Comparison of ENCODE assay signal across 8 mouse cellular contexts in genomic region chr6:148046881-148047649, GRCm38 (mm10). TPM values are rescaled to one million over a fixed set of nuclear protein-coding genes. Genes with fewer than 3 reads are reported as not detected.
A peak's percentile ranks its signal among the peaks of the same experiment; 100 is the strongest.
DNase-seq lines count a peak whose midpoint lies in the region; ATAC-seq and TF ChIP-seq lines count a peak whose summit lies in the region.

Gene Far2, plus strand, starts transcription at chr6:148047259.

- H3K4me2 ChIP-seq in embryonic facial prominence, embryonic 14.5 days (ENCODE audit: low read depth, low read length), result peak within 1 kb of the TSS; percentile 69
- peak within 1 kb of the TSS; percentile 76 for H3K4me2 ChIP-seq in hindbrain, embryonic 15.5 days
- peak within 1 kb of the TSS; percentile 83 for H3K4me2 ChIP-seq in limb, embryonic 12.5 days

- peak within 1 kb of the TSS; percentile 59 for H3K9ac ChIP-seq in embryonic facial prominence, embryonic 14.5 days (ENCODE audit: low read depth, low read length)
- peak within 1 kb of the TSS; percentile 61 for H3K9ac ChIP-seq in hindbrain, embryonic 15.5 days
- peak within 1 kb of the TSS; percentile 63 for H3K9ac ChIP-seq in limb, embryonic 12.5 days (replicated peaks)

- intact Hi-C loops in gastrocnemius, adult 2 months (cut with DNase I), result no loop called here

- no peaks in the 10 kb centered on the region for H3K36me3 ChIP-seq in embryonic facial prominence, embryonic 14.5 days (ENCODE audit: control insufficient read depth, insufficient read depth, low read length)
- H3K36me3 ChIP-seq in hindbrain, embryonic 15.5 days, result no peaks in the 10 kb centered on the region
- H3K36me3 ChIP-seq in limb, embryonic 12.5 days, result no peaks in the 10 kb centered on the region

- H3K4me3 ChIP-seq in gastrocnemius, adult 2 months, result peak within 1 kb of the TSS; percentile 47
- peak within 1 kb of the TSS; percentile 45 for H3K4me3 ChIP-seq in embryonic facial prominence, embryonic 14.5 days (ENCODE audit: low read depth, low read length)
- H3K4me3 ChIP-seq in hindbrain, embryonic 15.5 days, result peak within 1 kb of the TSS; percentile 47
- H3K4me3 ChIP-seq in limb, embryonic 12.5 days (replicated peaks), result peak within 1 kb of the TSS; percentile 46

- no peaks in the 10 kb centered on the region; the same call in 1 of the 2 replicates for H3K27me3 ChIP-seq in embryonic facial prominence, embryonic 14.5 days (replicated peaks; ENCODE audit: control insufficient read depth, insufficient read depth, low read length)
- H3K27me3 ChIP-seq in hindbrain, embryonic 15.5 days, result no peaks in the 10 kb centered on the region
- peaks cover 20% of the 10 kb centered on the region for H3K27me3 ChIP-seq in limb, embryonic 12.5 days

- no peak for TF ChIP-seq CTCF in gastrocnemius, adult 2 months (IDR thresholded peaks at IDR 0.05)

- 3% methylated on average over 34 of the region's 34 CpGs for WGBS in embryonic facial prominence, embryonic 14.5 days
- WGBS in hindbrain, embryonic 15.5 days, result 2% methylated on average over 34 of the region's 34 CpGs
- 1% methylated on average over 34 of the region's 34 CpGs for WGBS in limb, embryonic 12.5 days

- DNase-seq in gastrocnemius, adult 2 months, result no peak
- no peak for DNase-seq in gastrocnemius, postnatal 25 days
- DNase-seq in adrenal gland, postnatal 14 days, result peak; percentile 69
- DNase-seq in embryonic facial prominence, embryonic 14.5 days (ENCODE audit: low spot score), result peak; percentile 10
- DNase-seq in right cerebral cortex, adult 18-20 months, result peak; percentile 50

- 0 out of 2 replicates have a peak, but pooled peaks cover 2% of the 10 kb centered on the region for H3K4me1 ChIP-seq in embryonic facial prominence, embryonic 14.5 days (ENCODE audit: control insufficient read depth, insufficient read depth, low read length)
- peaks cover 17% of the 10 kb centered on the region; the same call in 1 of the 2 replicates for H3K4me1 ChIP-seq in hindbrain, embryonic 15.5 days (replicated peaks)
- 0 out of 2 replicates have a peak, but pooled peaks cover 5% of the 10 kb centered on the region for H3K4me1 ChIP-seq in limb, embryonic 12.5 days (replicated peaks)

- peak; percentile 65; the same call in 1 of the 2 replicates for ATAC-seq in embryonic facial prominence, embryonic 14.5 days (ENCODE audit: low read depth)
- ATAC-seq in hindbrain, embryonic 15.5 days (ENCODE audit: low FRiP score, low read depth), result peak; percentile 89
- ATAC-seq in limb, embryonic 12.5 days (ENCODE audit: insufficient number of reproducible peaks, insufficient read depth, low FRiP score, low TSS enrichment, low read depth), result no peak
- no peak for ATAC-seq in erythroid progenitor cell, adult 5-6 weeks (replicated peaks; ENCODE audit: low FRiP score, poor library complexity, severe bottlenecking)

- H3K27ac ChIP-seq in gastrocnemius, adult 2 months, result no peak within 1 kb of the TSS
- H3K27ac ChIP-seq in embryonic facial prominence, embryonic 14.5 days (replicated peaks; ENCODE audit: low read depth, low read length), result no peak within 1 kb of the TSS
- H3K27ac ChIP-seq in hindbrain, embryonic 15.5 days (replicated peaks), result peak within 1 kb of the TSS; percentile 76
- H3K27ac ChIP-seq in limb, embryonic 12.5 days, result no peak within 1 kb of the TSS

- no peaks in the 10 kb centered on the region for H3K9me3 ChIP-seq in embryonic facial prominence, embryonic 14.5 days (ENCODE audit: control insufficient read depth, low read length)
- no peaks in the 10 kb centered on the region for H3K9me3 ChIP-seq in hindbrain, embryonic 15.5 days
- no peaks in the 10 kb centered on the region for H3K9me3 ChIP-seq in limb, embryonic 12.5 days

RNA-seq across cellular contexts. Expression of gene Far2, which starts in this region (rescaled TPM):
- under 1 TPM; 0.08 TPM for total RNA-seq in gastrocnemius, adult 2 months (2021)
- not detected for total RNA-seq in gastrocnemius, postnatal 25 days (2021)
- 3.3 and 4.1 TPM in 2 replicates for total RNA-seq in adrenal gland, postnatal 14 days (2021)
- 3.5 and 3.9 TPM in 2 replicates for polyA plus RNA-seq in embryonic facial prominence, embryonic 14.5 days (2014; fragmentation: Nextera tagmentation; extraction: Ambion mirVana)
- polyA plus RNA-seq in hindbrain, embryonic 15.5 days (2015; fragmentation: Nextera tagmentation; extraction: Ambion mirVana), result 25.2 and 27.1 TPM in 2 replicates
- polyA plus RNA-seq in limb, embryonic 12.5 days (2016; fragmentation: Nextera tagmentation; extraction: Ambion mirVana), result 2.6 and 2.8 TPM in 2 replicates
- total RNA-seq in erythroid progenitor cell, adult 5-6 weeks (2015; ENCODE audit: low replicate concordance), result 7.9 and 10.1 TPM in 2 replicates
- 2.8 and 5.3 TPM in 2 replicates for total RNA-seq in erythroid progenitor cell, adult 5-6 weeks (2017; ENCODE audit: low replicate concordance)

Comparison
In these comparisons a context has a peak if more than half of its experiments do, and no peak if none do; other contexts are left out.
1. DNase-seq: peak in adrenal gland, postnatal 14 days (single experiment), embryonic facial prominence, embryonic 14.5 days (single experiment) and right cerebral cortex, adult 18-20 months (single experiment); none in gastrocnemius, adult 2 months (single experiment) and gastrocnemius, postnatal 25 days (single experiment).
2. ATAC-seq: peak in embryonic facial prominence, embryonic 14.5 days (single experiment) and hindbrain, embryonic 15.5 days (single experiment); none in limb, embryonic 12.5 days (single experiment) and erythroid progenitor cell, adult 5-6 weeks (single experiment).
3. Peak in every context shown above with its lines, with median percentiles within 50 percentile points of each other: H3K4me3 ChIP-seq, H3K4me2 ChIP-seq and H3K9ac ChIP-seq.